8 mouse cellular contexts compared by ENCODE assay signal in the genomic region with DNA sequence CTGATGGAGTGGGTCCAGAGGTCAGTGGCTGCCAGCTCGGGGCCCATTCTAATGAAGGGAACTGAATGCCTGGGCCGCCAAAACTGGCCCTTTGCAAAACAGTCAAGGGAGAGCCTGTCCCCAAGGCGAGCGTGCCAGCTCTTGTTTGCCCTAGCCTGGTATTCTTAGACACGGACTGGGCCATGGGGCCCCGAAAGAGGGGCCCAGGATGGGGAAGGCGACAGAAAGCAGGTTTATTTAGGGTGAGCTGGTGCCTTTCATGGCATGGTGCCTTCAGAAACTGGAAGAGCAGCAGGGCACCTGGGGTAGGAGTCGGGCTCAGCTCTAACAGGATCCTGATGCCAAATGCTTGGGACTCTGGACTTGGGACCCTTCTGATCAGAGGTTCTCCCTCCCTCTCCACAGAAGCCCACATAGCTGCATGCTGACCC. TPM values are rescaled to one million over a fixed set of nuclear protein-coding genes. Genes with fewer than 3 reads are reported as not detected.
DNase-seq lines count a peak whose midpoint lies in the region; ATAC-seq lines count a peak whose summit lies in the region.
"Had no signal": no experiment of that assay in that cellular context is flagged by ENCODE, and none has a peak within 500 bp of the region (broad histone marks: within the 10 kb centered on the region; RNA-seq: fewer than 3 reads in every experiment).

No protein-coding gene starts in this region.

- DNase-seq in neural tube, embryonic 11.5 days (ENCODE audit: low spot score): no peak
- DNase-seq in neural tube, embryonic 10.5 days (ENCODE audit: extremely low spot score, low spot score): no peak
- peak; percentile 37 to 76 for DNase-seq in frontal cortex, postnatal 14 days (ENCODE audit: low spot score in 2 of 2)
- peak; percentile 77 for DNase-seq in layer of hippocampus, adult 9-11 months
- DNase-seq in right cerebral cortex, postnatal 10 days (ENCODE audit: low spot score in 2 of 2): peak; percentile 87 to 90
- DNase-seq in embryo, embryonic 10.5 days (ENCODE audit: low spot score): no peak
- no peak for DNase-seq in gastrocnemius, postnatal 10 days

- no peaks in the 10 kb centered on the region for H3K27me3 ChIP-seq in neural tube, embryonic 11.5 days (ENCODE audit: control insufficient read depth, insufficient read depth, low read length)

- H3K4me1 ChIP-seq in neural tube, embryonic 11.5 days (ENCODE audit: control insufficient read depth, insufficient read depth, low read length): peaks cover 22% of the 10 kb centered on the region

- H3K9me3 ChIP-seq in neural tube, embryonic 11.5 days (ENCODE audit: control insufficient read depth, low read length): no peaks in the 10 kb centered on the region

- no peak for ATAC-seq in neural tube, embryonic 11.5 days (ENCODE audit: insufficient read depth, low FRiP score, low TSS enrichment)

- H3K27ac ChIP-seq in neural tube, embryonic 11.5 days (ENCODE audit: low read depth, low read length): peak overlapping the region; percentile 31; the same call in 1 of the 2 replicates
- H3K27ac ChIP-seq: macrophage had no signal

- no peaks in the 10 kb centered on the region for H3K36me3 ChIP-seq in neural tube, embryonic 11.5 days (ENCODE audit: control insufficient read depth, insufficient read depth, low read length)

- H3K4me2 ChIP-seq in neural tube, embryonic 11.5 days (ENCODE audit: low read depth): no peak overlapping the region

- 36% methylated on average over 8 of the region's 8 CpGs for WGBS in neural tube, embryonic 11.5 days

- 0 out of 2 replicates have a peak overlapping the region, but pooled peaks have one; percentile 9 for H3K9ac ChIP-seq in neural tube, embryonic 11.5 days (ENCODE audit: low read length)

- H3K4me3 ChIP-seq in neural tube, embryonic 11.5 days (ENCODE audit: low read depth, low read length): no peak overlapping the region

RNA-seq across cellular contexts. Expression of gene Rab11fip4, which starts 56.1 kb away (rescaled TPM):
- polyA plus RNA-seq in neural tube, embryonic 11.5 days (2014; fragmentation: Nextera tagmentation; extraction: Ambion mirVana): 13.6 and 15.2 TPM in 2 replicates
- 1 to 10 TPM in 1 of 2 experiments, under 1 TPM in 1; 0.80 to 1.6 TPM for total RNA-seq in gastrocnemius, postnatal 10 days (2021)

Comparison
In these comparisons a context has a peak if more than half of its experiments do, and no peak if none do; other contexts are left out.
1. DNase-seq: peak in frontal cortex, postnatal 14 days (2 of 2), layer of hippocampus, adult 9-11 months (single experiment) and right cerebral cortex, postnatal 10 days (2 of 2); none in neural tube, embryonic 11.5 days (single experiment), neural tube, embryonic 10.5 days (single experiment), embryo, embryonic 10.5 days (single experiment) and gastrocnemius, postnatal 10 days (single experiment).